Mouse (Mus musculus): ENCODE measurements around the gene Vmn1r125. TPM values are rescaled to one million over a fixed set of nuclear protein-coding genes. Genes with fewer than 3 reads are reported as not detected.
"Not testable (repeated sequence)": the region's sequence is repeated elsewhere in the genome, so short reads cannot be mapped to it uniquely, and the experiment has no call there.

Gene Vmn1r125
- not detected in 2 replicates for polyA plus RNA-seq (2012; ENCODE audit: insufficient read depth, insufficient read length, low replicate concordance, missing spikeins)

- WGBS = 61% methylated on average over 3 of the region's 3 CpGs
- not testable (repeated sequence) for H3K4me1 ChIP-seq (ENCODE audit: control insufficient read depth, insufficient read depth, low read length); H3K4me3 ChIP-seq (ENCODE audit: insufficient read depth, low read depth, low read length); H3K27ac ChIP-seq (ENCODE audit: insufficient read depth, low read depth, low read length)
Observed at GRCm38 (mm10) chr7:21271879-21272278, at the start of gene Vmn1r125. Vmn1r125 (plus strand) TSS chr7:21272179.

DNA sequence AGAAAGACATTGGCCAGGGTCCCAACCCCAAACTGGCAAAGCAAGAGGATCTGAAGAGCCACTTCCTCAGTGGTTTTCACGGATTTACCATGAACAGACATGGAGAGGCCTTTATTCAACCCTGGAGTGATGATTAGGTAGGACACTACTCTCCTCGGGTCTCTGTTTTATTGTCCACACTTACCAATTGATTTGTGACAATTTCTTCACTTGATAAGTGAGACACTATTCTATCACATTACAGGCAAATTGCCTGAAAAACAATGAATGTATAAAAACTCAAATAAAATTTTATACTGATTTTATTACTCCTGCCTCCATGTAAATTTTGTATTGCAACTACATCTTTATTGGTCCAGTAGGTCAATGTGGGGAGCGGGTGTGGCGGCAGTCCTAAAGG lies 11.5 kb upstream of the Vmn1r125 start, which contains the start of gene Vmn1r124:
Vmn1r124 (minus strand) TSS at position 101 of the 400 bp plus-strand sequence.
- not testable (repeated sequence) for H3K4me1 ChIP-seq (ENCODE audit: control insufficient read depth, insufficient read depth, low read length); H3K4me3 ChIP-seq (ENCODE audit: insufficient read depth, low read depth, low read length); H3K27ac ChIP-seq (ENCODE audit: insufficient read depth, low read depth, low read length)
- WGBS = 70% methylated on average over 4 of the region's 4 CpGs

DNA sequence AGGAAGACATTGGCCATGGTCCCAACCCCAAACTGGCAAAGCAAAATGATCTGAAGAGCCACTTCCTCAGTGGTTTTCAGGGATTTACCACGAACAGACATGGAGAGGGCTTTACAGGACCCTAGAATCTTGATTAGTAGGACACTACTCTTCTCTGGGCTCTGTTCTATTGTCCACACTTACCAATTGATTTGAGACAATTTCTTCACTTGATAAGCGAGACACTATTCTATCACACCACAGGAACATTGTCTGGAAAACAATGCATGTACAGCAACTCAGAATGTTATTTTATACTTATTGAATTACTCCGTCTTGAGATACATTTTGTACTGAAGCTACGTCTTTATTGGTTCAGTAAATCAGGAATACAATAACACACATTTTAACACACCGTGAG lies 29.4 kb downstream of the Vmn1r125 start, which contains the start of gene Vmn1r126:
Vmn1r126 (minus strand) TSS at position 101 of the 400 bp plus-strand sequence.
- not testable (repeated sequence) for H3K4me1 ChIP-seq (ENCODE audit: control insufficient read depth, insufficient read depth, low read length); H3K27ac ChIP-seq (ENCODE audit: insufficient read depth, low read depth, low read length); H3K4me3 ChIP-seq (ENCODE audit: insufficient read depth, low read depth, low read length)
- no CpG with 5 or more reads among the region's 5 CpGs for WGBS

DNA sequence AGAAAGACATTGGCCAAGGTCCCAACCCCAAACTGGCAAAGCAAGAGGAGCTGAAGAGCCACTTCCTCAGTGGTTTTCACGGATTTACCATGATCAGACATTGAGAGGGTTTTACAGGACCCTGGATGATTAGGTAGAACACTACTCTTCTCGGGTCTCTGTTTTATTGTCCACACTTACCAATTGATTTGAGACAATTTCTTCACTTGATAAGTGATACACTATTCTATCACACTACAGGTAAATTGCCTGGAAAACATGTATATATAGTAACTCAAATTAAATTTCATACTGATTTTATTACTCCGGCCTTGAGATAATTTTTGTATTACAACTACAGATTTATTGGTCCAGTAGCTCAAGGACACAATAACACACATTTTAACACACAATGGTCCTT lies 47.8 kb downstream of the Vmn1r125 start, which contains the start of gene Vmn1r127:
Vmn1r127 (minus strand) TSS at position 101 of the 400 bp plus-strand sequence.
- H3K4me1 ChIP-seq (ENCODE audit: control insufficient read depth, insufficient read depth, low read length); H3K27ac ChIP-seq (ENCODE audit: insufficient read depth, low read depth, low read length); H3K4me3 ChIP-seq (ENCODE audit: insufficient read depth, low read depth, low read length): not testable (repeated sequence)
- no CpG with 5 or more reads among the region's 3 CpGs for WGBS

Other genes starting within 250 kb of the Vmn1r125 start
- not detected in 2 replicates for gene Vmn1r120, start 218.4 kb upstream of the Vmn1r125 start, polyA plus RNA-seq (2012; ENCODE audit: insufficient read depth, insufficient read length, low replicate concordance, missing spikeins)
- not detected in 2 replicates for gene Vmn1r121, start 173.7 kb upstream of the Vmn1r125 start, polyA plus RNA-seq (2012; ENCODE audit: insufficient read depth, insufficient read length, low replicate concordance, missing spikeins)
- not detected in 2 replicates for gene Vmn1r122, start 138.1 kb upstream of the Vmn1r125 start, polyA plus RNA-seq (2012; ENCODE audit: insufficient read depth, insufficient read length, low replicate concordance, missing spikeins)
- not detected in 2 replicates for gene Vmn1r123, start 110.0 kb upstream of the Vmn1r125 start, polyA plus RNA-seq (2012; ENCODE audit: insufficient read depth, insufficient read length, low replicate concordance, missing spikeins)
- gene Gm5157, start 81.8 kb upstream of the Vmn1r125 start, polyA plus RNA-seq (2012; ENCODE audit: insufficient read depth, insufficient read length, low replicate concordance, missing spikeins) = not detected in 2 replicates
- not detected in 2 replicates for gene Vmn1r124, start 11.6 kb upstream of the Vmn1r125 start, polyA plus RNA-seq (2012; ENCODE audit: insufficient read depth, insufficient read length, low replicate concordance, missing spikeins)
- not detected in 2 replicates for gene Vmn1r126, start 29.3 kb downstream of the Vmn1r125 start, polyA plus RNA-seq (2012; ENCODE audit: insufficient read depth, insufficient read length, low replicate concordance, missing spikeins)
- gene Vmn1r127, start 47.7 kb downstream of the Vmn1r125 start, polyA plus RNA-seq (2012; ENCODE audit: insufficient read depth, insufficient read length, low replicate concordance, missing spikeins) = not detected in 2 replicates
- gene Vmn1r128, start 77.2 kb downstream of the Vmn1r125 start, polyA plus RNA-seq (2012; ENCODE audit: insufficient read depth, insufficient read length, low replicate concordance, missing spikeins) = not detected in 2 replicates
- gene Vmn1r129, start 89.1 kb downstream of the Vmn1r125 start, polyA plus RNA-seq (2012; ENCODE audit: insufficient read depth, insufficient read length, low replicate concordance, missing spikeins) = not detected in 2 replicates
- not detected in 2 replicates for gene Gm6882, start 160.6 kb downstream of the Vmn1r125 start, polyA plus RNA-seq (2012; ENCODE audit: insufficient read depth, insufficient read length, low replicate concordance, missing spikeins)
- not detected in 2 replicates for gene Vmn1r130, start 239.6 kb downstream of the Vmn1r125 start, polyA plus RNA-seq (2012; ENCODE audit: insufficient read depth, insufficient read length, low replicate concordance, missing spikeins)